Mouse (Mus musculus) neural tube, embryonic 15.5 days (tissue): ENCODE data around the gene Zfp952. TPM values are rescaled to one million over a fixed set of nuclear protein-coding genes. Genes with fewer than 3 reads are reported as not detected.
"Not testable (repeated sequence)": the region's sequence is repeated elsewhere in the genome, so short reads cannot be mapped to it uniquely, and the experiment has no call there.

Experiments
- ATAC-seq: fragments of 200-750 bp; cut with Nextera tagmentation; 2 replicates; pipeline ENCODE4 v1.8.0; 2017; ENCODE audit warnings: mild to moderate bottlenecking, moderate TSS enrichment, moderate library complexity; ENCODE audit not compliant: low FRiP score
- H3K27ac ChIP-seq: fragments of 300-500 bp; sonication (generic); replicated peaks from 2 replicates; pipeline ENCODE4 v1.5.1; 2015; ENCODE audit warnings: mild to moderate bottlenecking, inconsistent platforms
- H3K27me3 ChIP-seq: fragments of 300-500 bp; sonication (generic); replicated peaks from 2 replicates; pipeline ENCODE4 v1.6.1; 2015; ENCODE audit warnings: inconsistent platforms
- H3K36me3 ChIP-seq: fragments of 300-500 bp; sonication (generic); 2 replicates; pipeline ENCODE4 v1.6.1; 2015; ENCODE audit warnings: inconsistent platforms
- H3K4me1 ChIP-seq: fragments of 300-500 bp; sonication (generic); 2 replicates; pipeline ENCODE4 v1.6.1; 2015; ENCODE audit warnings: inconsistent platforms
- H3K4me2 ChIP-seq: fragments of 300-500 bp; sonication (generic); 2 replicates; pipeline ENCODE4 v1.6.1; 2015; ENCODE audit warnings: inconsistent platforms, mild to moderate bottlenecking, moderate library complexity
- H3K4me3 ChIP-seq: fragments of 300-500 bp; sonication (generic); replicated peaks from 2 replicates; pipeline ENCODE4 v1.5.1; 2015; ENCODE audit warnings: mild to moderate bottlenecking, inconsistent platforms
- H3K9ac ChIP-seq: fragments of 300-500 bp; sonication (generic); replicated peaks from 2 replicates; pipeline ENCODE4 v1.6.1; 2015; ENCODE audit warnings: mild to moderate bottlenecking, inconsistent platforms
- H3K9me3 ChIP-seq: fragments of 300-500 bp; sonication (generic); replicated peaks from 2 replicates; pipeline ENCODE4 v1.6.1; 2016; ENCODE audit warnings: inconsistent platforms
- WGBS: fragments of 180-500 bp; shearing (Covaris S2); methylation state at CpG from one replicate; pipeline ENCODE4 v1.1.7; 2015; ENCODE audit warnings: mixed read lengths; 5-methylcytosine and 5-hydroxymethylcytosine counted together
- polyA plus RNA-seq: library from polyadenylated mRNA; unstranded; fragments of >200 nt; fragmentation: Nextera tagmentation; extraction: Ambion mirVana; gene quantifications from 2 replicates; pipeline ENCODE4 v1.2.1, GENCODE M21; 2015

The Zfp952 gene
- polyA plus RNA-seq, 1 experiment from 2014 or later, result 21.5 TPM

DNA sequence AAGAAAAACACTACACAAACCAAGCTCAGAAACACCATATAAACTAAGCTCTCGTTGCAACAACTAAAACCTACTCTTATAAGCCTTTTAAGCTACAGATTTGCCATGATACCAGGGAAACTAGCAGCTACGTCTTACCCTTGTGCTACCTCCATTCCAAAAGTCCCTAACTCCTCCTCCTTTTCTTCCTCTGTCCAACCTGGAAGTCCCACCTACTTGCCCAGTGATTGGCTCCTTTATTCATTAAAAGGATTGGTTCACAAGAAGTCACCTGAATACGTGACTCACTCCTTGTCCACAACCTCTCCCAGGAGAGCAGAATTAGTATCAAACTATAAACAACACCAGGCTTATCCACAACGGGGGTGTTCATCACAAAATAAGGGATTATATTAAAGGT, 6.6 kb upstream of the Zfp952 start:
- Histone ChIP-seq H3K27ac (no peak overlapping the region), H3K27me3 (no peaks in the 10 kb centered on the region), H3K36me3 (peaks cover 2% of the 10 kb centered on the region; the same call in 1 of the 2 replicates), H3K4me2 (no peak overlapping the region), H3K4me3 (no peak overlapping the region), H3K9ac (no peak overlapping the region), H3K4me1 (no peaks in the 10 kb centered on the region), H3K9me3 (no peaks in the 10 kb centered on the region)
- no peak for ATAC-seq
- WGBS, result 78% methylated on average over 4 of the region's 4 CpGs

DNA sequence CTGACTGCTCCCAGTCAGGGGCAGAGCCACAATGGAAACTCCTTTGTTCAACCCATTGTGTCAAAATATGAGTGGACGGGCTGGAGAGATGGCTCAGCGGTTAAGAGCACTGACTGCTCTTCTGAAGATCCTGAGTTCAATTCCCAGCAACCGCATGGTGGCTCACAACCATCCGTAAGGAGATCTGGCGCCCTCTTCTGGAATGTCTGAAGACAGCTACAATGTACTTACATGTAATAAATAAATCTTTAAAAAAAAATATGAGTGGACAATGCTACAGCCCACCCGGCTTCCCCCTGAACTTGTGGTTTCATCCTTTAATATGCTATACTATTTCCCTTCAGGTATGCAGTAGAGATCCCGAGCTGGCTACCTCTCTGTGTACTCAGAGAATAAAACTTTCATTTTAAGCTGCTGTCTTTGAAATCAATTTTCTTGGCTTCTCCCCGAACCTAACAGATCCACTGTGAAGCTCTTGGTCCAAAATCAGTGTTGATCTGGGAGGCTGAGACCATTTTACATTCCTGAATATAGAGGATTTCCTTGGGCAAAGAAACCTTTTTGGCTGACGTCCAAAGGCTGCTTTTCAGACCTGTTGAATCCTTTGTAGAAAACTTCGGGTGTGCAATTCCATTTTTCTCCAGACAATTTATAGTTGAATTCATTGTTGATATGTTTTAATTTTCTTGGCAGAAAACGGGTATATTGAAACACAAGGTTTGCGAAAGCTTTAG, 797 bp upstream of the Zfp952 start:
- Histone ChIP-seq H3K27ac (no peak overlapping the region), H3K36me3 (peaks cover 25% of the 10 kb centered on the region)

DNA sequence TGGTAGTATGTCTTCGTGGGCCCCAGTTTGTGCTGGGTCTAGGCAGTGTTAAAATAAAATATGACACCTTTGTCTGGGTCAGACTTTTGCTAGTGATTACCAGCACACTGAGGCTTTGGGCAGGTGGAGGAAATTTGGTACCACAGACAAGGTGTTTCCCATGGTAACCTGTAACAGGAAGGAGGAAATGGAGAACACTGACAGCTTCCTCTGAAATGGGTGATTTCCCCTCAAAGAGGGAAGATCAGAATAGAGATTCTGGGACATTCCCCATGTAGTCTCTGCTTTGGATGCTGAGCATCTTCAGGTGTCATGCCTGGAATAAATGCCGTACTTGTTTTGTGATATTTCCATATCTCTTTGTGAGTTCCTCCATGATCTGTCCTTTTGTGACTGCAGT, 5.6 kb downstream of the Zfp952 start:
- no peak overlapping the region for H3K27ac ChIP-seq
- no peak overlapping the region for H3K9ac ChIP-seq
- no peaks in the 10 kb centered on the region for H3K27me3 ChIP-seq
- H3K4me2 ChIP-seq, result no peak overlapping the region
- H3K36me3 ChIP-seq, result peaks cover 79% of the 10 kb centered on the region
- H3K4me1 ChIP-seq, result peaks cover 10% of the 10 kb centered on the region
- H3K9me3 ChIP-seq, result peaks cover 13% of the 10 kb centered on the region; the same call in 1 of the 2 replicates
- no peak for ATAC-seq
- no peak overlapping the region for H3K4me3 ChIP-seq
- 95% methylated on average over 2 of the region's 2 CpGs for WGBS

More for the DNA sequence above, 797 bp upstream of the Zfp952 start:
- Histone ChIP-seq H3K9ac (0 out of 2 replicates have a peak overlapping the region, but pooled peaks have one; percentile 59), H3K4me3 (peak overlapping the region; percentile 54), H3K4me2 (peak overlapping the region; percentile 81), H3K9me3 (no peaks in the 10 kb centered on the region), H3K27me3 (no peaks in the 10 kb centered on the region), H3K4me1 (peaks cover 17% of the 10 kb centered on the region)
- ATAC-seq, result no peak
- 74% methylated on average over 12 of the region's 12 CpGs for WGBS

DNA sequence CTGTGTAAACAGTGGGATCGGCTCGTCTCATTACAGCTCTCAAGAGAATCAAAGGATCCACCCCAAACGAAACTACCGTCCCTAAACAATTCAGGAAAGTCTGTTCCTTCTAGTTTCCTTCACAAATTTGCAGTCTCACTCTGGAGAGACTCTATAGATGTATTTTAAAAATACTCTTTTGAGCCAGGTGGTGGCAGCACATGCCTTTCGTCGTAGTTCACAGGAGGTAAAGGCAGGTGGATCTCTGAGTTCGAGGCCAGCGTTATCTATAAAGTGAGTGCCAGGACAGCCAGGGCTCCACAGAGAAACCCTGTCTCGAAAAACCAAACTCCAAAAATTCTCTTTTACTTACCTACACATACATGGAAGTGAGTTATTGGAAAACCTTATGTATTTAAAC, 15.4 kb downstream of the Zfp952 start:
- Histone ChIP-seq H3K4me1 (no peaks in the 10 kb centered on the region), H3K4me3 (no peak overlapping the region), H3K9me3 (peaks cover 12% of the 10 kb centered on the region; the same call in 1 of the 2 replicates), H3K27me3 (no peaks in the 10 kb centered on the region), H3K4me2 (no peak overlapping the region), H3K36me3 (peaks cover 26% of the 10 kb centered on the region), H3K27ac (no peak overlapping the region), H3K9ac (no peak overlapping the region)
- 50% methylated on average over 9 of the region's 9 CpGs for WGBS
- no peak for ATAC-seq

DNA sequence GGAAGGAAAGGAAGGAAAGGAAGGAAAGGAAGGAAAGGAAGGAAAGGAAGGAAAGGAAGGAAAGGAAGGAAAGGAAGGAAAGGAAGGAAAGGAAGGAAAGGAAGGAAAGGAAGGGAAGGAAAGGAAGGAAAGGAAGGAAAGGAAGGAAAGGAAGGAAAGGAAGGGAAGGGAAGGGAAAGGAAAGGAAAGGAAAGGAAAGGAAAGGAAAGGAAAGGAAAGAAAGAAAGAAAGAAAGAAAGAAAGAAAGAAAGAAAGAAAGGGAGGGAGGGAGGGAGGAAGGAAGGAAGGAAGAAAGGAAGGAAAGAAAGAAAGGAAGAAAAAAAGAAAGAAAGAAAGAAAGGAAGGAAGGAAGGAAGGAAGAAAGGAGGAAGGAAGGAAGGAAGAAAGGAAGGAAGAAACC, 27.5 kb downstream of the Zfp952 start:
- not testable (repeated sequence) for H3K4me2 ChIP-seq, H3K27me3 ChIP-seq, H3K4me3 ChIP-seq, H3K27ac ChIP-seq, ATAC-seq, H3K4me1 ChIP-seq, H3K9ac ChIP-seq
- peaks cover 61% of the 10 kb centered on the region for H3K9me3 ChIP-seq
- H3K36me3 ChIP-seq, result peaks cover 82% of the 10 kb centered on the region

DNA sequence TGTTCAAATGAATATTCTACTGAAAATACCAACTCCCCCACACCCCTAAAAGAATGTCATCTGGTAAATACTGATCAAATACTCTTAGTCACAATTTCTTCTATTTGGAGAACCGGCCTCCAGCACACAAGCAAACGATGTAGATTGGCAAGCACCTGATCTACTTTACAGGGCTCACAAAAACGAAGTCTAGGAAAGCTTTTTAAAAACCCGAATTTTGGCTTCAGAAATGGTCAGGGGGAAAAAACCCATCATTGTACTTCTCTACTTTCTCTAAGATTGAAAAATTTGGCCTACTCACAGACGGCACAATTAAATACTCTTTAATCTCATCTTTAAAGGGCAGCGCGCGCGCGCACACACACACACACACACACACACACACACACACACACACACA, 39.4 kb downstream of the Zfp952 start:
- Histone ChIP-seq H3K9me3 (peaks cover 3% of the 10 kb centered on the region; the same call in 1 of the 2 replicates), H3K9ac (peak overlapping the region; percentile 86), H3K4me2 (peak overlapping the region; percentile 54), H3K27me3 (no peaks in the 10 kb centered on the region), H3K4me1 (peaks cover 12% of the 10 kb centered on the region), H3K27ac (peak overlapping the region; percentile 87; the same call in 1 of the 2 replicates), H3K36me3 (peaks cover 7% of the 10 kb centered on the region), H3K4me3 (peak overlapping the region; percentile 89)
- WGBS, result 11% methylated on average over 10 of the region's 10 CpGs
- ATAC-seq, result no peak

DNA sequence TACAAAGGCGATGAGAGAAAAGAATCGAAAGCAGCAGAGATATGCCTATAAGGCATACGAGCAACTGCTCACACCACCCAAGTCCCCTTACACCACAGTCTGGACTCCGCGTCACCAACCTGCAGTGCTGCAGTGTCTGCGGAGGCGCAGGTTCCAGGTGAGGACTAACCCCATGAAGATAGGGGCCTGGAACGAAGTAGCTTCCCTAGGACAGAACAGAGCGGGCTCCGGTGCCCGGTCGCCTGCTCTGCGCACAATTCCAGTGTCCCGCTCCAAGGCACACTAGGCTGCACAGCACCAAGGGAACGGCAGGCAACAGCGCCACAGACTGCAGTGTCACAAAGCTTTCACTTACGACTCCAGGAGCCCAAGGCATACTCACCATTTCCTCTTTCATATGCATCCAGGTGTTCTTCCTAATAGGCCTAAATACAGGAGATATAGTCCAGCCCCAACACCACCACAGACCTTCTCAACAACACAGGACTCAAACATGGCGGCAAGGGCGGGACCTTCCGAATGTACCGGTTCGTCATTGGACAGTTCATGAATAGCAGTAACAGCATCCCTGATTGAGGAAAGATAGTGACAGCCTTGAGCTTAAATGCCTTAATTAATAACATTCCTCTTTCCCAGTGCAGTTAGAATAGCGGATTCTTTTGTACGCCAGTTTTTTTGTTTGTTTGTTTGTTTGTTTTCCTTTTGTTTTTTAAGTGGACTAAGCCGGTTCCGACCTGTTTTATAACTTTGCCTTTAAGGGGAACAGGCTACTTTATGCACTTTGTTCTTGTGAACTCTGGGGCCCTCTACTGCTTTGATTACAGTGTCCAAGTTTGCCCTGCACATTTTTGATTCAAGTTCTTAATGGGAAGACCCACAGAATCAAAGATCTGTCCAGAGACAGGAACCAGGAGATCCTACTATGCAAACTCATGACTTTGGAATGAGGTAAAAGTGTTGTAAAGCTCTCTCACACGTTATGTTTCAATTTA, 40.3 kb downstream of the Zfp952 start, which contains the start of gene Zfp763:
Gene Zfp763 (minus strand): TSS at position 503 of the 992 bp plus-strand sequence.
- Histone ChIP-seq H3K4me3 (peak within 1 kb of the TSS; percentile 89), H3K4me2 (peak within 1 kb of the TSS; percentile 54), H3K9ac (peak within 1 kb of the TSS; percentile 86), H3K4me1 (peaks cover 12% of the 10 kb centered on the region), H3K27me3 (no peaks in the 10 kb centered on the region), H3K9me3 (no peaks in the 10 kb centered on the region), H3K27ac (peak within 1 kb of the TSS; percentile 87), H3K36me3 (peaks cover 4% of the 10 kb centered on the region; the same call in 1 of the 2 replicates)
- ATAC-seq, result peak; percentile 100
- WGBS, result 3% methylated on average over 27 of the region's 27 CpGs

Other genes starting within 250 kb of the Zfp952 start
- 35.2 and 37.6 TPM in 2 replicates for gene Zfp871, start 204.8 kb upstream of the Zfp952 start, polyA plus RNA-seq
- 42.8 and 49.6 TPM in 2 replicates for gene Zfp811, start 183.2 kb upstream of the Zfp952 start, polyA plus RNA-seq
- 16.4 and 18.0 TPM in 2 replicates for gene Zfp799, start 162.9 kb upstream of the Zfp952 start, polyA plus RNA-seq
- 7.7 and 8.8 TPM in 2 replicates for gene Zfp870, start 101.5 kb upstream of the Zfp952 start, polyA plus RNA-seq
- gene Cyp4f14, start 75.8 kb upstream of the Zfp952 start, polyA plus RNA-seq, result 0.09 TPM in 1 of 2 replicates, not detected in the other
- 8.0 and 8.1 TPM in 2 replicates for gene Cyp4f13, start 45.7 kb upstream of the Zfp952 start, polyA plus RNA-seq
- gene Zfp472, start 27.3 kb upstream of the Zfp952 start, polyA plus RNA-seq, result 8.5 and 9.0 TPM in 2 replicates
- 23.7 and 24.7 TPM in 2 replicates for gene Zfp763, start 40.3 kb downstream of the Zfp952 start, polyA plus RNA-seq
- gene 4921501E09Rik, start 74.9 kb downstream of the Zfp952 start, polyA plus RNA-seq, result not detected in 2 replicates
- gene Zfp563, start 96.2 kb downstream of the Zfp952 start, polyA plus RNA-seq, result 19.6 and 19.8 TPM in 2 replicates
- gene Morc2b, start 146.6 kb downstream of the Zfp952 start, polyA plus RNA-seq, result 0.74 and 1.2 TPM in 2 replicates
- 0.05 TPM in 1 of 2 replicates, not detected in the other for gene Olfr55, start 175.3 kb downstream of the Zfp952 start, polyA plus RNA-seq
- 0.06 TPM in 2 replicates for gene Olfr239, start 198.2 kb downstream of the Zfp952 start, polyA plus RNA-seq
- 0.05 and 0.08 TPM in 2 replicates for gene Olfr1564, start 228.6 kb downstream of the Zfp952 start, polyA plus RNA-seq